Mouse (Mus musculus): ENCODE measurements around the gene Lmna.

DNA sequence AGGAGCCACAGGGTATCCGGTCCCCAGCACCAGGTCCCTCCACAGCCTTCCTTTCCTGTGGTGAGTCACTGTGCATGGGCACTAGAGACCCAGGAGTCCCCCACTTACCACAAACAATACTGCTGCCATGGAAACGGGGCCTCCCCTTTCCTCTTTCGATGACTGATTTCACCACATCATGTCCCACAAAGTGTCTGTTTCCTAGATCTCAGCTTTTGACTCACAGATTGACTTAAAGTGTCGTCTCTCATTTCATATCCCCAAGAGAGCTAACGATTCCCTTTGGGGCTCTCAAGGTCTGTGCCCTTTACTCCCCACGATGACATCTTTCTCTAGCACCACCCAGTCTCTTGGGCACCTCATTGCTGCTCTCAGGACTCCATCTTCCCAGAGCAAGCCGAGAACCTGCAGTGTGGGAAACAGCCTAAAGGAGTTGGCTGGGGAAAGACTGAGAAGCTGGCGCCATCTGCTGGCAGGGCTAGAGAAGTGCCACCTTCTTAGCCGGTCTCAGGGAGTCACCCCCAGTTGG lies 12.1 kb upstream of the Lmna start:
- TF ChIP-seq CTCF (IDR thresholded peaks at IDR 0.05; ENCODE audit: low read depth) (peak; percentile 98), EP300 (optimal IDR thresholded peaks at IDR 0.05) (no peak)

All from stomach, postnatal 0 days (tissue).